Mouse (Mus musculus): ENCODE results near the gene Pde11a.

Gene Pde11a

DNA sequence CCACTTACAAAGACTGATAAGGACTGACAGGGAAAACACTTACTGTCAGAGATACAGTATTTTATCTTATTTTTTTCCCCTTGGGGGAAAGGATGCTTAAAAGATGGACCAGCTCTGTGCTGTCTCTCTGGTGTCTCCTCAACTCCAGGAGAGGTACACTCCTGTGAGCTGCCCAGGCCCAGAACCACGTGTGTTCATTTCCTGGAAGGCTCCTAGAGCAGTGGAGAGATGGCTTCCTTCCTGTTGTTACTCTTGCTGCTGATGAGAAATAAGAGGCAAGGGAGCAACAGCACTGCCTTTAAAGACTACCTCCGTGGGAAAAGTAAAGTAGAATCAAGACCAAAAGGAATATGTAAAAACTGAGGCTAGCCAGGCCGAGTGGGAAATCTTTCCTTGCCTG, 205.6 kb downstream of the Pde11a start:
- no peak for DNase-seq

- no peak for DNase-seq
Observed at GRCm38 (mm10) chr2:76129933-76130627, 208.5 kb downstream of the Pde11a start.

- DNase-seq: no peak
Observed at GRCm38 (mm10) chr2:76129058-76129437, 209.5 kb downstream of the Pde11a start.

- DNase-seq: peak in 1 of 2 experiments; percentile 47
Observed at GRCm38 (mm10) chr2:76128105-76129057, 210.2 kb downstream of the Pde11a start.

DNA sequence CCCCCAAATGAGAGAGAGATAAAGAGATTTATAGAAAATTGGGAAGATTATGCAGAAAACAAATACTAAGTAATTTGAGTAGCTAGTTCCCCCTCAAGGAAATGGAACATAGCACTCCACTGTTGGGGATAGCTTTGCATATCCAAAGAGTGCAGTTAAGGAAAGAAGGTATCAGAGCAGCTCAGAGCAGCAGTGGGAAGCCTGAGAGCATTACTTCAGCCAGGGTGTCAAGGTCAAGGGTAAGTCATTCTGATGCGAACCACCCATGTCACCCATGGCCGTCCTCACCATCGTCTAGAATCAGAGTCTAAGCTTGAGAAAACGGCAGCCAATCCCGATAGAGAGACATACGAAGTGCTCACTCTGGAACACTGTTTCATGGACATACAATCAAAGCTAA, 211.9 kb downstream of the Pde11a start:
- no peak for DNase-seq

DNA sequence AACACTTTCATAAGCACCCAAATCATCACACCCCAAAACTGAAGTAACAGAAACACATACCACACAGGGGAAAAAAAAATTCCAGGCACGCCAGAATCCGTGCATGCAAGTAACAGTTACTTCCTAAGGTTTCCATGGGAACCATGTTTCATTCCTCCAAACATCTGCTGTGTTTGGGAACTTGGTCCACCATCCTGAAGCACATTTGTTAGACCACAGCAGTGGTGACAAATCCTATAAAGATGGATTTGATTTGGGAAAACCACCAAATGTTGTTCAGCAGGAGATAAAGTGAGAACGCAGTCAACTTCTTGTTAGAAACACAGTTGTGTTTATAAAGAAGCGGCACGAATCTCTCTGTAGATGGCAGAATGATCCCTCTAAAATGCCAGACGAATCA, 213.8 kb downstream of the Pde11a start:
- DNase-seq: no peak

DNA sequence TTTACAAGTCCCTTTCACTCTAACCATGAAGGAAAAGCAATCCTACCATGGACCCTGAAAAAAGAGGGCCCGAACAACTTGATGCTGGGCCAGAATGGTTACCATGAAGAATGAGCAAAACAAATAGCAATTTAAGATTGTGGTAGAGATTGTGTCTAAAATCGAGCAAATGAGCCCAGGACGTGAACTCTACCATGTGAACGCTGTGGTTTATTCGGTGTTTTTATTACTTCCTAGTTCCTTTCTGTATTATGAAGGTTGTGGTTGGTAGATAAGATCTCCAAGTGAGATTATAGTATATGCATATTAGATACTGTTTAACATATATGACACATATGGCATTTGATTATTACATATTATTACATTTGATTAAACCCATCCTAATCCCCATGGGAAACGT, 216.4 kb downstream of the Pde11a start:
- no peak for DNase-seq

- no peak for DNase-seq
Observed at GRCm38 (mm10) chr2:76119848-76120247, 218.7 kb downstream of the Pde11a start.

- DNase-seq: no peak
Observed at GRCm38 (mm10) chr2:76118491-76118890, 220.1 kb downstream of the Pde11a start.

DNA sequence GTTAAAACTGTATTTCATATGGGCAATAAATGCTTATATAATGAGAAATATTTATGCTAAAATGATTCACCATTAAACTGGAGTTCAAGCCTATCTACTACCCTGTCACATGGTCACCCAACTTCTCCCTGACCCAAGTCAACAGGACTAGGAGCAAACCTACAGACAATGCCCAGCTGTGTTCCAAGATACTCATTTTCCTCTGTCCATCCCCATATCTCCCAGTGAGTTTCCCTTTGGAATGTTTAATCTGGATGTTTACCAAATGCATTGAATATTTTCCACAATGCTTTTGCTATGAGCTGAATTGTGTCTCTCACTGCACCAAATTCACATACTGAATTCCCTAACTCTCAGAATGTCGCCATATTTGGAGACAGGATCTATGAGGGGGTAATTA, 221.4 kb downstream of the Pde11a start:
- DNase-seq: no peak

DNA sequence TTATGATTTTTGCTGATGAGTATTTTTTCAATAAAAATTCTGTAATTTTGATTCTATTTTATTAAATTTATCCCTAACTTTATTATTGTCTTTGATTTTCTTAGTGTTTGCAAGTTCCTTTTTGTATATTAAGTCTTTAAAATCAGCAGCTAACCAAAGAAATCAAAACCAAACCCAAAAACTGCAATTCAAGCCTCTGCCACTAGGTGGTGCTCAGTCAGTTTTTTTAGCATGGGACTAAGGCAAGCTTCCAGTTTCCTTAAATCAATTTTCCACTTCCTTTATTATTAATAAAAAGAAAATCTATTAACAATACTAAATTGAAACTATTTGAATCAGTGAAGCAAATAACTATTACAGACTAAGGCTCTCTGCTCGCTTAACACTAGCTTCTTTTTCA, 222.9 kb downstream of the Pde11a start:
- DNase-seq: peak; percentile 32 to 75

DNA sequence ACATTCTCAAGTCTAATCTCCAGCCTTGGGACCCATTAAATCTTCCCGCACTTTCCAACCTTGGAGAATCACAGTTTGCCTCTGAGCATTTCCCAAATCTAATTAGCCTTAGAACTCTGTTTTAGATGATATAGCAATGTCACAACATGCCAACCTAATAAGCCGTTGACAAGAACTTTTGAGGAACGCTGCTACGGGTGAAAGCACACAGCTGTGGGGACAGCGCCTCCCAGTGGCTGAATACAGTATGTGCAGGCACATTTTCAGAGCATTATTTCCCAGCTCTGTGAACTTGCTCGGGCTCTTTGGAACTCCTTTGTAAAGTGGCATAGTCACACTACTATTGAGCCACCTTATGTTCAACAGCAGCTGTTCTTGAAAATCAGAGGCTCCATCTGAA, 223.8 kb downstream of the Pde11a start:
- peak; percentile 14 to 45 for DNase-seq

- DNase-seq: no peak
Observed at GRCm38 (mm10) chr2:76109653-76110052, 228.9 kb downstream of the Pde11a start.

GRCm38 (mm10) chr2:76101889-76102602, 236.5 kb downstream of the Pde11a start:
- DNase-seq: peak in 1 of 2 experiments; percentile 38

- DNase-seq: no peak
Observed at GRCm38 (mm10) chr2:76100597-76100996, 238.0 kb downstream of the Pde11a start.

- DNase-seq: no peak
Observed at GRCm38 (mm10) chr2:76099726-76100347, 238.7 kb downstream of the Pde11a start.

- peak; percentile 40 to 56 for DNase-seq
Observed at GRCm38 (mm10) chr2:76098381-76098780, 240.2 kb downstream of the Pde11a start.

DNA sequence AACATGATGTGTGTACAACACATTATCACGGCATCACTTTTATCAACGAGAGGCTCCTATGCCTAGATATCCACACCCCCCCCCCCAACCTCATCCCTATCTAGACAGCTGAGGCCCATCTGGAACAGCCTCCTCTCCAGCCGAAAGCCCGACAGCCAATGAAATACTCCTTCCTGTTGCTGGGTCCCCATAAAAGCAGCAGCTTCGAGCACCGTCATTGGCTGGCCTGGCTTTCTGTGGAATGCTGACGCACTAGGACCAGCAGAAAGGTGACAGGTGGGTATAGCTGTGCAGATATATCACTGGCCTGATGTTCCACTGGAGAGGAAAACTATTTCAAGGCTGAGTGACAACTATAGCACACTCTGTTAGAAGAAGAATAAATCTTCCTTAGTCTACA, 240.7 kb downstream of the Pde11a start:
- DNase-seq: peak; percentile 8 to 20

DNA sequence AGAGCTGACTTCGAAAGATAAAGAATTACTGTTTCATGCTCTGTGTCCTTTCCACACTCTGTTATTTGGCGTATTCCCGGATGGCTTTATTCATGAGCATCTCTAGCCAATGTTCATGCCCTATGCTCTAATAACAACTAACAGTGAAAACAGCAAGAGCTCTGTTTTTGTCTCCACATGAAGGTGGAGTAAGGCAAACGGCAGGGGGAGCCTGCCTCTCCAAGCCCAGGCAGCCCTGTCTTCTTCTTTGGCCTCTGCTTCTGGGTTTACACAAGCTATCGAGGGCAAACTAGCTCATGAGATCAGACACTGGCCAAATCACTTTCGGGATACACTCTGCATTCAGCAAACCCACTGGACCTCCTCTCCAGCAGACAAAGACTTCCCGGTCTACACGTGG, 241.3 kb downstream of the Pde11a start:
- DNase-seq: no peak

DNA sequence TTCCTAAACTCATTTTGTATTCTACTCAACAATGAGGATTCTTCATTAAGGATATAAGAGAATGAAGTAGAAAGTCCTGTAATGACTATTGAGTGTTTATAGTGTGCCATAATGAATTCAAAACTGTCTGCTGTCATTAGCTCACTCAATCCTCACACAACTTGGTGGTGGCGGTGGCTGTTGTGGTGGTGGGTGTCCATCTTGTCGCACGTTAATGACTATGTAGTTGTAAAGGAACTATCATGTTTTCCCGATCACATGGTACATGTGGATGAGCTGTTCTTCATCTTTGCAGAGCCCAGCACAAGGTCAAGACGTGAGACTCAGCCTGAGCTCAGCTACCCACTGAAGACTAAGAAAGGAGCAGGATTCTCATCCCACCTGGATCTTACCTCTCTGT, 242.7 kb downstream of the Pde11a start:
- no peak for DNase-seq

DNA sequence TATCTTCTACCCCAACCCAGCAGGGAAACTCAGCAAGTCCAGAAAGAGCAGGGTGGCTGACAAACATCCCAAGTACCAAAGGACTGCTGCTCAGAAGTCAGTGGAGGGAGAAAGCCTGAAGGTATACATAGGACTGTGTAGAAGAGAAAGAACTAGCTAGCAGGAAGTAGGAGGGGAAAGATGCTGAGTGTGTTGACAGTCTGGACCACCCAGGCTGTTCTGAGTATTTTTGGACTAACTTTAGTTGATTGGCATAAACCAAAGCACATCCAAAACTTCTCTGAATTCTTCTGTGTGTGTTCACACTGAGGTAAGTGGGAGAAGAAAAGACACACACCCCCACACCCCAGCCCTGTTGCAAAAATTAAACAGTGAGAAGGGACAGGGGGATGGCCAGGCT, 248.1 kb downstream of the Pde11a start:
- no peak for DNase-seq

DNA sequence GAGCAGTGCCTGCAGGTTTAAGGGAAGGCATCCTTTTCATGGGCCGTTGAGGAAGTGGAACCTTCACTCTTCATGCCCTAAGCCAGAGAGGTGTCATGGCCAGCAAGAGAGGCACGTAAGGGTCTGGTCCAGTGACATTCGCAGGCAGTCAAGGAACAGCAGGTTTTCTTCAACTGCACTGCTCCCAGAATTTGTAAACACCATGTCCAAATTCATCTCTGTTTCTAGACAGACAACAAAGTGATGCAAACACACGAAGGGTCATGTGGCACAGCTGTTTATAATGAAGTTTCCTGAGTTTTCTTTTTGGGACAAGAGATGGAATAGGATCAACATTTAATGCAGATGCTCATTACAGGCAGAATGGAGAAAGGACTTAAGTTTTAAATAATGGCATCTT, 249.7 kb downstream of the Pde11a start:
- peak in 1 of 2 experiments; percentile 8 for DNase-seq

- peak in 1 of 2 experiments; percentile 20 for DNase-seq
Observed at GRCm38 (mm10) chr2:76088413-76088812, 250.2 kb downstream of the Pde11a start.
